Mouse (Mus musculus) embryonic fibroblast, embryonic 13.5 days (primary cell): ENCODE measurements around the gene Rora.

Source experiments
- CTCF ChIP-seq: IDR thresholded peaks from 2 replicates; pipeline ENCODE4 v1.5.1; 2011; ENCODE audit warnings: mild to moderate bottlenecking, control low read depth, low read length, moderate library complexity, borderline replicate concordance; ENCODE audit not compliant: insufficient read depth
- POLR2A ChIP-seq: IDR thresholded peaks from 2 replicates; pipeline ENCODE4 v1.6.1; 2011; ENCODE audit warnings: low read depth, mild to moderate bottlenecking, control low read depth, low read length, moderate library complexity

DNA sequence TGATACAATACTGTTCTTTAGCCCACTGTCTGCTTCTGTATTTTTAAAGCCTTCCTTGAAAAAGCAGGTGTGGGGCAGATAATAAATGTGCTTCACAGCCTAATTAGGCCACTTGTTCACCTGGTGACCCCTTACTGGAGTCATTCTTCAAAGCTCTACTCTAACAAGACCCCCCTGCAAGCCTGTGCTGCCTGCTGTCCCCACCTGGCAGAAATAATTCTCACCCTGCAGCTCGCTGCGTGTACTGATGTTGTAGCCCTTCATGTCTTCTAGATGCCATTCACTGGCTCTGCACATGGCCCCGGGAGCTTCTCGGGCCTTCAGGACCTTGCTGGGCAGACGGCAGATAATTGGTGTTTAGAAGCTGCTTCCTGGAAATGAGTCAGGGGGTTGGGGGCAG, 604.9 kb downstream of the Rora start:
- TF ChIP-seq CTCF (no peak), POLR2A (no peak)
